Mouse (Mus musculus): ENCODE data around the gene Mettl9. TPM values are rescaled to one million over a fixed set of nuclear protein-coding genes. Genes with fewer than 3 reads are reported as not detected.

Mettl9 gene
- total and polyA plus RNA-seq, 3 experiments = 25.8 to 75.0 (median 44.3) TPM

DNA sequence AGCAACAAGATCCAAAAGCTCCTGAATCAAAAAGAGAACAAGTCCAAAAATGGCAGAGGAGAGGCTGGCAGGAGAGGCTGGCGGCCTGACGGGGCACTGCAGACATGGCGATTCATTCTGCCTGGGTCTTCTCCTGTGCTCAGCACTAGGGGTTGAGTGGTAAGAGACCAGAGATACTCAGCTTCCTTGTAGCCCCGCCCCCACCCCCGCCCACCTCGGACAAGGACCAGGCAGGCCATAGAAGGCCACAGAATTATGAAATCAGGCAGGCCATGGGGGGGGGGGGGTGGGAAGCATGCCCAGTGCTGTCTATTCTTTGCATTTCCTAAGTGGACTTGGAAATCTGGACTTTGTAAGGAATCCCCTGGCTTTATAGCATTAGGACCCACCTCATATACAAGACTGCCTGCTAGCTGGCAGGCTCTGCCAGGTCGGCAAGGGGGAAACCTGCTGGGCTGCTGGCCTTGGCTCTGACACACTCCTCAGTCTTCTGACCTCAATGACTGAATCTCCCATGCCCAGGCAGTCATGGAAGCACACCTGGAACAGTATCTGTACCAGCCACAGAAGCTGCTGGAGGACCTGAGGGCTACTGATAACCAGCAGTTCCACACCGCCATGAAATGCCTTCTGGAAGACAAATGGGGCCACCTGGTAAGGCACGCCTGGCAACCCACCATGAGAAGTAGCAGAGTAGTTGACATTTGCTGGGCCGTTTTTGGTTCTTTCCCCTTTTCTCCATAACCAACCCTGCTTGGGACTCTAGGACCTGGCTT lies 64.6 kb downstream of the Mettl9 start:
- Histone ChIP-seq H3K4me2 (ENCODE audit: insufficient read depth, low read depth, poor library complexity, severe bottlenecking) (no peak overlapping the region), H3K79me2 (replicated peaks; ENCODE audit: control insufficient read depth, extremely low read depth, insufficient read depth, poor library complexity, severe bottlenecking) (no peaks in the 10 kb centered on the region), H3K9ac (ENCODE audit: insufficient read depth, low read depth) (no peak overlapping the region), H3K9me3 (replicated peaks; ENCODE audit: low read length) (no peaks in the 10 kb centered on the region), H3K27ac (ENCODE audit: insufficient read depth, low read depth) (no peak overlapping the region), H3K36me3 (replicated peaks in 1 of 2; ENCODE audit: control insufficient read depth in 1 of 2, insufficient read depth in 1 of 2, low read length in 1 of 2) (no peaks in the 10 kb centered on the region), H3K27me3 (replicated peaks) (peaks cover 9% of the 10 kb centered on the region), H3K4me3 (replicated peaks in 1 of 3; ENCODE audit: low read depth in 2 of 3, low read length in 2 of 3, poor library complexity in 1 of 3) (no peak overlapping the region), H3K4me1 (ENCODE audit: control insufficient read depth in 1 of 2, insufficient read depth in 2 of 2) (no peaks in the 10 kb centered on the region)
- in situ Hi-C loops (cut with MboI; ENCODE audit: low pct_ligation_motif_present, low pct_unique_long_range_greater_than_20kb, low sequenced_read_pairs) (no loop called here), dilution Hi-C loops (cut with MboI; ENCODE audit: extremely low pct_ligation_motif_present, extremely low pct_unique_long_range_greater_than_20kb, low sequenced_read_pairs) (no loop called here)
- no peak for DNase-seq (ENCODE audit: extremely low read depth)
- TF ChIP-seq ELF1 (IDR thresholded peaks at IDR 0.05; ENCODE audit: low read depth, low read length) (no peak), MAFK (IDR thresholded peaks at IDR 0.05; ENCODE audit: insufficient replicate concordance, low read length) (no peak)

- in situ Hi-C loops (cut with MboI; ENCODE audit: low pct_ligation_motif_present, low pct_unique_long_range_greater_than_20kb, low sequenced_read_pairs) = no loop called here
- TF ChIP-seq ELF1 (IDR thresholded peaks at IDR 0.05; ENCODE audit: low read depth, low read length) (no peak), ETS1 (conservative IDR thresholded peaks at IDR 0.05; ENCODE audit: low read depth, low read length) (no peak), NRF1 (IDR thresholded peaks at IDR 0.05; ENCODE audit: low read depth, low read length) (no peak), POLR2A (IDR thresholded peaks at IDR 0.05; ENCODE audit: low read depth, low read length) (no peak), USF1 (IDR thresholded peaks at IDR 0.05; ENCODE audit: low read depth, low read length) (no peak)
- dilution Hi-C loops (cut with MboI; ENCODE audit: extremely low pct_ligation_motif_present, extremely low pct_unique_long_range_greater_than_20kb, low sequenced_read_pairs) = no loop called here
Observed at GRCm38 (mm10) chr7:121107851-121108250, 73.6 kb downstream of the Mettl9 start.

GRCm38 (mm10) chr7:121111321-121111720 lies 77.1 kb downstream of the Mettl9 start:
- Histone ChIP-seq H3K4me2 (ENCODE audit: insufficient read depth, low read depth, poor library complexity, severe bottlenecking) (no peak overlapping the region), H3K36me3 (replicated peaks in 1 of 2; ENCODE audit: control insufficient read depth in 1 of 2, insufficient read depth in 1 of 2, low read length in 1 of 2) (no peaks in the 10 kb centered on the region)
- in situ Hi-C loops (cut with MboI; ENCODE audit: low pct_ligation_motif_present, low pct_unique_long_range_greater_than_20kb, low sequenced_read_pairs) = loop anchor here (10.0 kb wide), 1 partner anchor 177 kb away; no protein-coding TSS in a partner anchor

More at GRCm38 (mm10) chr7:121107851-121108250, 73.6 kb downstream of the Mettl9 start:
- no peak overlapping the region for H3K27ac ChIP-seq (ENCODE audit: insufficient read depth, low read depth)
- H3K79me2 ChIP-seq (replicated peaks; ENCODE audit: control insufficient read depth, extremely low read depth, insufficient read depth, poor library complexity, severe bottlenecking) = no peaks in the 10 kb centered on the region
- DNase-seq (ENCODE audit: extremely low read depth) = no peak
- H3K4me2 ChIP-seq (ENCODE audit: insufficient read depth, low read depth, poor library complexity, severe bottlenecking) = no peak overlapping the region
- no peak overlapping the region for H3K4me3 ChIP-seq (replicated peaks in 1 of 3; ENCODE audit: low read depth in 2 of 3, low read length in 2 of 3, poor library complexity in 1 of 3)
- peaks cover 4% of the 10 kb centered on the region for H3K27me3 ChIP-seq (replicated peaks)
- no peak overlapping the region for H3K9ac ChIP-seq (ENCODE audit: insufficient read depth, low read depth)
- H3K4me1 ChIP-seq (ENCODE audit: control insufficient read depth in 1 of 2, insufficient read depth in 2 of 2) = no peaks in the 10 kb centered on the region; a peak in 1 of 4 replicates
- no peaks in the 10 kb centered on the region for H3K9me3 ChIP-seq (replicated peaks; ENCODE audit: low read length)
- no peaks in the 10 kb centered on the region for H3K36me3 ChIP-seq (replicated peaks in 1 of 2; ENCODE audit: control insufficient read depth in 1 of 2, insufficient read depth in 1 of 2, low read length in 1 of 2)

More at GRCm38 (mm10) chr7:121111321-121111720, 77.1 kb downstream of the Mettl9 start:
- H3K79me2 ChIP-seq (replicated peaks; ENCODE audit: control insufficient read depth, extremely low read depth, insufficient read depth, poor library complexity, severe bottlenecking) = no peaks in the 10 kb centered on the region
- TF ChIP-seq ELF1 (IDR thresholded peaks at IDR 0.05; ENCODE audit: low read depth, low read length) (no peak), MAZ (IDR thresholded peaks at IDR 0.05; ENCODE audit: low read depth, low read length) (no peak), NELFE (IDR thresholded peaks at IDR 0.05; ENCODE audit: low read depth, low read length) (no peak), CHD2 (IDR thresholded peaks at IDR 0.05; ENCODE audit: low read length) (no peak), HCFC1 (IDR thresholded peaks at IDR 0.05; ENCODE audit: low read depth, low read length) (no peak), POLR2AphosphoS2 (IDR thresholded peaks at IDR 0.05; ENCODE audit: low read depth, low read length) (no peak), ETS1 (conservative IDR thresholded peaks at IDR 0.05; ENCODE audit: low read depth, low read length) (no peak), IRF4 (IDR thresholded peaks at IDR 0.05; ENCODE audit: low read depth, low read length) (no peak), SIN3A (IDR thresholded peaks at IDR 0.05; ENCODE audit: low read length) (no peak), MAFK (IDR thresholded peaks at IDR 0.05; ENCODE audit: insufficient replicate concordance, low read length) (no peak), SMC3 (IDR thresholded peaks at IDR 0.05; ENCODE audit: low read depth, low read length) (no peak), JUND (conservative IDR thresholded peaks at IDR 0.05; ENCODE audit: low read depth, low read length) (no peak), EP300 (IDR thresholded peaks at IDR 0.05; ENCODE audit: low read length) (no peak), MXI1 (IDR thresholded peaks at IDR 0.05; ENCODE audit: low read depth, low read length) (no peak), GABPA (IDR thresholded peaks at IDR 0.05; ENCODE audit: insufficient replicate concordance, low read depth, low read length) (no peak), USF1 (IDR thresholded peaks at IDR 0.05; ENCODE audit: low read depth, low read length) (no peak), USF2 (conservative IDR thresholded peaks at IDR 0.05; ENCODE audit: low read depth, low read length) (no peak), MEF2A (IDR thresholded peaks at IDR 0.05; ENCODE audit: borderline replicate concordance, low read depth, low read length) (no peak), TBP (conservative IDR thresholded peaks at IDR 0.05; ENCODE audit: low read depth, low read length) (no peak), POLR2A (IDR thresholded peaks at IDR 0.05; ENCODE audit: low read depth, low read length) (no peak)
- H3K27me3 ChIP-seq (replicated peaks) = peaks cover 5% of the 10 kb centered on the region
- H3K4me3 ChIP-seq (replicated peaks in 1 of 3; ENCODE audit: low read depth in 2 of 3, low read length in 2 of 3, poor library complexity in 1 of 3) = no peak overlapping the region
- no peaks in the 10 kb centered on the region; a peak in 1 of 4 replicates for H3K4me1 ChIP-seq (ENCODE audit: control insufficient read depth in 1 of 2, insufficient read depth in 2 of 2)
- no peak overlapping the region for H3K9ac ChIP-seq (ENCODE audit: insufficient read depth, low read depth)
- dilution Hi-C loops (cut with MboI; ENCODE audit: extremely low pct_ligation_motif_present, extremely low pct_unique_long_range_greater_than_20kb, low sequenced_read_pairs) = no loop called here
- no peak for DNase-seq (ENCODE audit: extremely low read depth)
- H3K27ac ChIP-seq (ENCODE audit: insufficient read depth, low read depth) = no peak overlapping the region
- no peaks in the 10 kb centered on the region for H3K9me3 ChIP-seq (replicated peaks; ENCODE audit: low read length)
